Mouse (Mus musculus) neural tube, embryonic 15.5 days (tissue): Measurements from ENCODE around the gene Chrm1. TPM values are rescaled to one million over a fixed set of nuclear protein-coding genes. Genes with fewer than 3 reads are reported as not detected.

Experiments used
- polyA plus RNA-seq: library from polyadenylated mRNA; unstranded; fragments of >200 nt; fragmentation: Nextera tagmentation; extraction: Ambion mirVana; gene quantifications from 2 replicates; pipeline ENCODE4 v1.2.1, GENCODE M21; 2015

Gene Chrm1
- polyA plus RNA-seq, 1 experiment from 2014 or later: 0.35 TPM

Other genes with a start within 250 kb of the Chrm1 start
- gene Slc22a8, start 72.5 kb upstream of the Chrm1 start, polyA plus RNA-seq: 9.1 and 10.7 TPM in 2 replicates
- 0.82 and 1.8 TPM in 2 replicates for gene Slc22a6, start 45.8 kb upstream of the Chrm1 start, polyA plus RNA-seq
- gene Slc3a2, start 59.6 kb downstream of the Chrm1 start, polyA plus RNA-seq: 158 and 159 TPM in 2 replicates
- gene Wdr74, start 72.0 kb downstream of the Chrm1 start, polyA plus RNA-seq: 91.0 and 95.2 TPM in 2 replicates
- 1.5 and 2.2 TPM in 2 replicates for gene 1700092M07Rik, start 76.9 kb downstream of the Chrm1 start, polyA plus RNA-seq
- gene Stx5a, start 77.6 kb downstream of the Chrm1 start, polyA plus RNA-seq: 124 and 127 TPM in 2 replicates
- gene Nxf1, start 93.3 kb downstream of the Chrm1 start, polyA plus RNA-seq: 127 and 140 TPM in 2 replicates
- 218 and 235 TPM in 2 replicates for gene Tmem223, start 107.2 kb downstream of the Chrm1 start, polyA plus RNA-seq
- gene Tmem179b, start 110.7 kb downstream of the Chrm1 start, polyA plus RNA-seq: 28.2 and 46.3 TPM in 2 replicates
- gene Taf6l, start 122.6 kb downstream of the Chrm1 start, polyA plus RNA-seq: 28.5 and 29.4 TPM in 2 replicates
- gene Polr2g, start 134.8 kb downstream of the Chrm1 start, polyA plus RNA-seq: 143 and 147 TPM in 2 replicates
- 6.5 TPM in 2 replicates for gene Zbtb3, start 138.8 kb downstream of the Chrm1 start, polyA plus RNA-seq
- 54.2 and 57.3 TPM in 2 replicates for gene Ttc9c, start 155.5 kb downstream of the Chrm1 start, polyA plus RNA-seq
- gene Hnrnpul2, start 156.2 kb downstream of the Chrm1 start, polyA plus RNA-seq: 5.1 and 5.9 TPM in 2 replicates
- gene AC129217.1, start 166.0 kb downstream of the Chrm1 start, polyA plus RNA-seq: not detected in 2 replicates
- gene Bscl2, start 173.7 kb downstream of the Chrm1 start, polyA plus RNA-seq: 107 and 110 TPM in 2 replicates
- 414 and 512 TPM in 2 replicates for gene Gng3, start 175.4 kb downstream of the Chrm1 start, polyA plus RNA-seq
- 1.1 and 1.4 TPM in 2 replicates for gene Lrrn4cl, start 187.0 kb downstream of the Chrm1 start, polyA plus RNA-seq
- gene Ubxn1, start 207.7 kb downstream of the Chrm1 start, polyA plus RNA-seq: 138 and 156 TPM in 2 replicates
- 62.6 and 65.7 TPM in 2 replicates for gene Uqcc3, start 217.1 kb downstream of the Chrm1 start, polyA plus RNA-seq
- gene Lbhd1, start 219.9 kb downstream of the Chrm1 start, polyA plus RNA-seq: 44.5 and 47.3 TPM in 2 replicates
- gene Gm49403, start 220.1 kb downstream of the Chrm1 start, polyA plus RNA-seq: not detected in 2 replicates
- 40.1 and 48.2 TPM in 2 replicates for gene 1810009A15Rik, start 225.1 kb downstream of the Chrm1 start, polyA plus RNA-seq
- 0.27 and 0.45 TPM in 2 replicates for gene Gm49416, start 225.1 kb downstream of the Chrm1 start, polyA plus RNA-seq
- 31.0 and 35.4 TPM in 2 replicates for gene Ints5, start 229.2 kb downstream of the Chrm1 start, polyA plus RNA-seq
- gene Ganab, start 234.3 kb downstream of the Chrm1 start, polyA plus RNA-seq: 75.4 and 82.2 TPM in 2 replicates